Mouse (Mus musculus): ENCODE measurements around the gene Gm1043.

Gm1043 gene

DNA sequence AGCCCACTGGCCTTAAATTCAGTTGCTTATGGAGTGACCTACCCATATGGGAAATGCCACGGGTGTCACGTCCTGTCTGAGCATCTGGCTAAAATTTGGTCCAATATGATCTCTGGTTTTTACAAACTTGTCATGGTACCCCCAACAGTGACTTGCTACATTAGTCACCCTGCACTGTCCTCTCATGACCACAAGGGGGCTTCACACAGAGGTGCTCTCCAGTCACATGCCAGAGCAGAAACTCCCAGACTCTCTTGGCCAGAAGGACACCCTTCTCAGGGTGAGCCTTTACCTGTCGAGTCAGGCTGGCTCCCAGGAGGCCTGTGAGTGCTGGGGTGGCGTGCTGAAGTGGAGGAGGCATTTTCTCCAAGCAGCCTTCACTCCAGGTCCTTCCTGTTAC lies 33.1 kb downstream of the Gm1043 start:
- no peak for DNase-seq

DNA sequence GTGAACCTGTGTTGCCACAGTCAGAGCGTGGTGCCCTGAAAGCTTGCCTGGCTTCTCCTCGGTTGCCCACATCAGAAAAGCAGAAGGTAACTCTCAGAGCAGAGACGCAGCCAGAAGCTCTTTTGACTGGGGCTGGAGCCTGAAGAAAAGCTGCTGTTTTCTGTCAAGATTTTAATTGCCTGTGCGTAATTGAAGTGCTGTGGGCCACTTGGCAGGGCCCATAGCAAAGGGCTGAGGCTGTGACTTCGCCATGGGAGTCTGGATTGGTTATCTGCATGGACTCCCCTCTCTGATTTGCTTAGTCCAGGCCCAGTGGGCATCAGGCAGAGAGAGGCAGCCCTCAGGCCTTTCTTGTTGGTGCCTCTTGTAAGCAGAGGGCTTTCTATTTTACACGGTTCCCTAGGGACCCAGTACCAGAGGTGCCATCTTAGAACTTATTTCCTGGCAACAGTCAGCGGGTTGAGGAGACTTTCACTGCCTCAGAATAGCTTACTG lies 36.1 kb downstream of the Gm1043 start:
- no peak for DNase-seq

DNA sequence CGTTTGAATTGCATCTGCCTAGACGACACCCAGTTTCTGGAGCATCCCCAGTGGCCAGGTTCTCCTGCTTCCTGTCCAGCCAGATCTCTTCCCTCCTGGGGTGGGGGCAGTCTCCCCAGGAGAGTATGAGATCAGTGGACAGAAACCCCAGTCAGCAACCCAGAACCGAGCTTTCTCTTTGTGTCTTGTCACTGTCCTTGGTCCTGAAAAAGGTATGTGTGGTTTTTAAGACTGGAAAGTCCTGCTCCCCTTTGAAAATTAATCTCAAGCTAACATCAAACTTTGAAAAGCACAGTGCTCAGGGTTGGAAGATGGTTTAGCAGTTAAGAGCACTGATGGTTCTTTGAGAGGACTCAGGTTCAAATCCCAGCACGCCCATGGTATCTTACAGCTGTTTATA lies 46.7 kb downstream of the Gm1043 start:
- no peak for DNase-seq

DNA sequence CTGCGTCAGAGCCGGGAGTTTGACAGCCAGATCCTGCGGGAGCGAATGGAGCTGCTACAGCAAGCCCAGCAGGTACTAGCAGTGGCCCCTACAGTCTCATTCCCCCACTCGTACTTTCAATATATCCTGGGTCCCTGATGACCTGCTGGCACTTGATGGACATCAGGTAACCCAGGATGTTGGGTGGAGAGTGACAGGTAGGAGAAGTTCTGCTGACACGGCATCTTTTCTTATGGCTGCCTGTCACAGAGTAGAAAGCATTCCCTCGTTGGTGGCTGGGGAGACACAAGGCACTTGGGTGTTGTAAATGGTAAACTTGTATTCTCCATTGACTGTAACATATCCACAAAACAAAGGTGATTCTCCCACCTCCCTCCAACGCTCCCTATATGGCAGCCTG lies 56.6 kb downstream of the Gm1043 start:
- no peak for DNase-seq

DNA sequence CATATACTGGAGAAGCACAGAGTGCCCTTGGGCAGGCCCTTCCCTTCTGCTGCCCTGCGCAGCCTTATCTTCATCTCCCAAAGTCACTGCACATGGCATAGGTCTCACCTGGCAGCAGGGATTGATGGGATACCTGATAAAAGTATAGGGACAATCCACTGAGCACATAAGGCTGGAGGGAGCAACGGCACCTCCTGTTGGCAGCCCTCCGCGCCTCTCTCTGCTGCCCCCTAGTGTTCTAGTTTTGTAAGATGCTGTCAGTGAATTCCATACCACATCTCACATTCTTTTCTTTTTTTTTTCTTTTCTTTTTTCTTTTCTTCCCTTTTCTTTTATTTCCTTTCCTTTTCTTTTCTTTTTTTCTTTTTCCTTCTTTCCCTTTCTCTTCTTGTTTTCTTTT lies 62.4 kb downstream of the Gm1043 start:
- peak; percentile 51 for DNase-seq

DNA sequence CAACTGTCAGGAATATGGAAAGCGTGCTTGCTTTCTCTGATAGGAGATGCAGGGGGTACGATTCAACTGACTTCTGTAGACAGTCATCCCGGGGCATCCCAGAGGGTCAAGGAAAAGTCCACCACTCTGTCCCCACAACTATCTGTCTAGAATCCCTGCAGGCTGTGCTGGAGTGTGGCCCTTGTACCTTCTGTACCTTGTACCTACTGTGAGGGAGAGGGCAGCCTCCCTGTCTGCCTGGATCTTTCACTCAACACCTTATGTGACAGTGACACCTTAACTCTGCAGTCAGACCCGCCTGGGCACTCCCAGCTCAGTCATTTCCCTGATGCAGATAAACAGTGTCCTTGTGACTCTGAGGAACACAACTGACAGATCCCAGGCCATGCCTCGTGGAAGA lies 65.5 kb downstream of the Gm1043 start:
- no peak for DNase-seq

DNA sequence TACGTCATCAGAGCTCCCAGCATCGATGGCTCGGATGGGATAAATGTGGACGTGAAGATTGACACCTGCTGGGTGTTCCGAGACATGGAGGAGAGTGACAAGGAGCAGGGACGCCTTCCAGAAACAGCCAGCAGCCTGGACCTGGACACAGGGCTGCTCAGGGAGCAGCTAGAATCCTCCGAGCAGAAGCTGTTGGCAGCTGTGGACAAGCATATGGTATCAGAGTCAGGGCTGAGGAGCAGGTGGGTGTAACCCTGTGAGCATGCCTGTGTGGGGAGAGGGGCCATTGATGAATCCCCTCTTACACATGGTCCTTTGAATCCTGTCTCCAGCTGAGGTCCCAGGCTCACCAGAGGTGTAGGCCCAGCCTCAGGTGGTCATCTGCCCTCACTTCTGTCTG lies 69.3 kb downstream of the Gm1043 start:
- no peak for DNase-seq

DNA sequence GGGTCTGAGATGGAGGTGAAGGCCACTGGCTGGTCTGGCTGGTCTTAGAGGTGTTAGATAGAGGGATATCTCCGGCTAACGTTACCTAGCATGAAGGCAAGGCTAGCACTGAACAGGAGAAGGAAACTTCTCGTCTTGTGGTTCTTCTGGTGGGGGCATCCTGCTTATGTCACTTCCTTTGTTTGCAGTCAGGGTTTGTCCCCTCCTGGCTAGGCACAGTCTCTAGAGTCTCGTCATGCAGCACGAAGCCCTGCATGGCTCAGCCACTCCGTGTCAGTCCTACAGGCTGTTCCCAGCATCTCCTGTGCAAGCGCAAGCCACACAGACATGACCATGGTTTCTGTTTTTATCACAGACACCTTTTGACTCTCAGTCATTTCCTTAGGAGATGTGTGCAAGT lies 73.2 kb downstream of the Gm1043 start:
- no peak for DNase-seq

DNA sequence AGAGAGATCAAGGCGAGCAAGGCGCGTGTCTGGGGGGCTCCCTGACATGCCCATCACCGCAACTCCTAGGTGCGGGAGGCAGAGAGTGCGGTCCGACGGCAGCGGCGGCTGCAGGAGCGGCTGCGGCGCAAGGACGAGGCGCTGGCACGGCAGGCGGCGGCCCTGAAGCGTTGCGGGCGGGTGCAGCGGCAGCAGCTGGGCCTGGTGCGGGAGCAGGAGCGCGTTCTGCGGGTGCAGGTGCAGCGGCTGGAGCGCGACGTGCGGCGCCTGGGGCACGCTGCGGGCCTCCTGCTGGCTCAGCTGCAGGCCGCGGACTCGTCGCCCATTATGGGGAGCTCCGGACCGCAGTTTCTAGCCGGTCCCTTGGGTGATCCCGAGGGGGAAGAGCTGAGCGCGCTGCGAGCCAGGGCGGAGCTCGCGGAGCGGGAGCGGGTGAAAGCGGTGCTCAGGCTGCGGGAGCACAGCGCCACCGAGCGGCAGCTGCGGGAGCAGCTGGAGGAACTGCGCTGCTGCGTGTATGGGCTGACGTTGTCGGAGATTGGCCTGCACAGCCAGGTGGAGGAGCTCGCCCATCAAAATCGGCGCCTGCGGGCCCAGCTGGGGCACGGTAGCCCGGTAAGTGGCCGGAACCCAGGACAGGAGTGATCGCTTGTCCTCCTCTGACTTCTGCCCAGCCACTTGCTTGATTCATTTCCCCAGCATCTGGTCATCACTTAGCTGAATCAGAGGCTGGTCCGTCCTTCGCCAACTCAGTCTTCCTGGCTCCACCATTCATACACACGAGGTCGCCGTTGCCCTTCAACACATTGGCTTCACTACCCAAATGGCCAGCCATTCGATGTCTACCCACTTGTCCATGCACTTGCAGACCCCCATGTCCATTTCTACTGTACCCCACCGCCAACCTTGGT lies 78.0 kb downstream of the Gm1043 start:
- peak; percentile 17 for DNase-seq

DNA sequence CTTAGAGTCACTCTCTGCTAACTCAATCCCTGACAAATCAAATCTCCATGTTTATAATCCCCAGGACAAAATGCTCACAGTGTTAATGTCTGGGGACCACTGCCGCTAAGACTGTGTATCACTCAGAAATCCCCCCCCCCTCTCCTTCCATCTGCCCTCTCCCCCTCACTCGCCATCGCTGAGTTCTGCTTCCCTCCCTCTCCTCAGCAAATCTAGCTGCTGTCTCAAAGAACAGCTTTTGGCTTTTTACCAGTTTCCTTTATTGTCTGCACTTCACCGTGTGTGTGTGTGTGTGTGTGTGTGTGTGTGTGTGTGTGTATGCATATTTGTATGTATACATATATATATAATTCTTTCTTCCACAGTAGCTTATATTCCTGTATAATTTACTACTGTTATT lies 91.3 kb downstream of the Gm1043 start:
- no peak for DNase-seq

DNA sequence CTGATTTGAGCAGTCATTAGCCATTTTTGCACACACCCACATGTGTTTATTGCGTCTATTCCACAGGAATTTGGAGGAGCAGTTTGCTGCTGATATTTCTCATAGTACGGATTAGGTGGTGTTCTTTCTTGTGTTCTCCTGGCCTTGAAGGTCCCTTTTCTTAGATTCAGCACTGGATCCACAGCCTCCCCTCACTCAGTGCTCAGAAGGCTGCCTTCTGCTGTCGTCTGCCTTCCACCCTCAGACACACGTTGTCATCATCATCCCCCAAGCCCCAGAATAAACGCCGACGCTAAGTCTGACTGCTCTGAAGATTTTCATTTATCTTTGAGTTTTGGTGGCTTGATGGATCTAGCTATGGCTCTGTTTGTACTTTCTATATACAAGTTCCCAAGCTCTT lies 91.9 kb downstream of the Gm1043 start:
- DNase-seq, result no peak

DNA sequence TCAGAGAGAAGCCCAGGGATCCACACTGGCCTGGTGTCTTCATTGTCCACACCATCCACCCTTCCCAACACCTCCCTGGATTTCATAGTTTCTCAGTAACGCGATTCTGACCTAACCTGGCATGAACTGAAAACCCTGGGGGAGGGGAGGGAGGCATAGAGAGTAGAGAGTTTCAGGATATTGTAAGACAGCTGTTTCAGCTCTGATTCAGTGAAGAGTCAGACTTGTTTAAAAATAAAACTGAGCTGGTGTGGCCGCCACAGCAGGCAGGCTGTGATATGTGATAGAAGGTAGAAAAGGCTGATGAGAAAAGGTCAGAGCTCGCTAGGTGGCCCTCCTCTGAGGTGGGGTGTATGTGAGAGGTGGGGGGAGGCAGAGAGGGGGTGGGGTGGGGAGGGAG lies 93.6 kb downstream of the Gm1043 start:
- no peak for DNase-seq

DNA sequence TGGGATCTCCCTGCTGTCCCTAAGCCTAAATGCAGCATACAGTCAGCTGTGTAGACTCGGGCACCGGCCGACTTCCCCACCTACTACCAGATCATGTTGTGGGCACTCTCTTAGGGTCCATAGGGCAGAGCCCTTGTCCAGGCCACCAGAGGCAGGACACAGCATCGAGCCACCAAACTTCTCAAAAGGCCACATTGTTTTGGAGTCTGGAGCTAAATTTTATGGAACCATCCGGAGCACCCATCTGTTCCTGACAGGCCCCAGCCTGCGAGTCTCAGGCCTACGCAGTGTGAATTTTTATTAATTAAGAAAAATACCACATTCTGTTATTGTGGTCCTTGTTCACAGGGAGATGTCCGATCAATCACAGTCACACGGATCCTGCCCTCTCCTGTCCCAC lies 94.7 kb downstream of the Gm1043 start:
- no peak for DNase-seq

DNA sequence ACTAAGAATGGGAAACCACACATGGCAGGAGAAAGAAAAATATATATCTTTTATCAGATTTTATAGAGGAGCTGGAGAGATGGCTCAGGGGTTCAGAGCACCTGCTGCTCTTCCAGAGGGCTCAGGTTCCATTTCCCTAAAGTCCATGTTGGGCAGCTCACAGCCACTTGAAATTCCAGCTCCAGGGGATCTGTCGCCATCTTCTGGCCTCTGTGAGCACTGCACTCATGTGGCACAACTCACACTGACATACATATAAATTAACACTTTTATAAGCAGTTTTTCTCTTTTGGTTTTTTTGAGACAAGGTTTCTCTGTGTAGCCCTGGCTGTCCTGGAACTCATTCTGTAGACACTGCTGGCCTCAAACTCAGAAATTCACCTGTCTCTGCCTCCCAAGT lies 95.5 kb downstream of the Gm1043 start:
- DNase-seq, result no peak

DNA sequence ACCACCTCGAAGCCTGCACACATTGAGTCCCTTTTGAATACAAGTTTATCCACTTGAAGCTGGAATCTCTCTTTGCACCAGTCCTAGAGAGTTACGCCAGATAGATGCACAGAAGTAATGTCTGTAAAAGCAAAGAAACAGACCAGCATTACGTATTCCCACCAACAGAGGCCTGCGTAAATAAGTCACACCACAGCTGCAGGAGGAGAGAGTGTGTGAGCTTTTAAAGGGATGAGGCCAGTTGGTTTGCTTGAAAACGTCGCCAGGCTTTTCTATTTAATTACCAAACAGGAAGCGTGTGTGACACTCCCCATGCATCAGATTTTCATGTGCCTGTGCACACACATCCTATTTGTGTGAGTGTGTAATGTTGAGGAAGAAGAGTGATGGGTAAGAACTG lies 99.4 kb downstream of the Gm1043 start:
- no peak for DNase-seq

DNA sequence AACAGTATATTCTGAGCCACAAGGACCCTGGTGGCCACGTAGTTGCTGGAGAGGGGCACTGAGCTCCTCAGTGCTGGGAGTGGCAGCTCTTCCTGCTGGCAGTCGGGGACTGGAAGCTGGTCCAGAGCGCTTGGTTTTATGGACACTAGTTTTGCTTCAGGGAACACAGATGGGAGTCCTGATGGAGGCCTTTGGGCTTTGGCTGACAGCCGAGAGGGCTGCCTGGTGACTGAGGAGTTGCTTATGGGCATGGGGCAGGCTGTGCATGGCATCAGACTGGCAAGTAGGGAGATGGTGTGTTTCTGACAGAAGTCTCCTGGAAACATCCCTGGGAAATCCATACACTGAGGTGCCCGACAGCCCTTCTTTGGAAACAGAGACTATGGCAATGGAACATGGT lies 105.2 kb downstream of the Gm1043 start:
- DNase-seq, result no peak

DNA sequence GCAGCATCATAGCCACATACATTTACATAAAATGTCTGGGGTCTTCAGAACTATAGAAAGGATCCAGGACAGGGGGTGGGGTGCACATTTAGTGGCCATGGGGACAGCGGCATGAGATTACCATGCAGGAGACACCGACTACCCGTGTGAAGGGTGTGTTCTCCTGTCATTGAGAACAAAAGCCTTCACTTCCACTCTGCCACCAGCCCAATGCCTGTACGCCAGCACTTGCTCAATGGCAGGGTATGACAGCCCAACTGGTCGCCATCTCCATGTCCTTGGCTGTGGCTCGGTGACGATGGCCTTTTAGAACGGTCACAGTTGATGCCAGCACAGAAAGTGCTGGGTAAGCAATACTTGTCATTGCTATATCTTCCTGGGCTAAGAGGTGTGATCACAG lies 111.0 kb downstream of the Gm1043 start:
- no peak for DNase-seq

DNA sequence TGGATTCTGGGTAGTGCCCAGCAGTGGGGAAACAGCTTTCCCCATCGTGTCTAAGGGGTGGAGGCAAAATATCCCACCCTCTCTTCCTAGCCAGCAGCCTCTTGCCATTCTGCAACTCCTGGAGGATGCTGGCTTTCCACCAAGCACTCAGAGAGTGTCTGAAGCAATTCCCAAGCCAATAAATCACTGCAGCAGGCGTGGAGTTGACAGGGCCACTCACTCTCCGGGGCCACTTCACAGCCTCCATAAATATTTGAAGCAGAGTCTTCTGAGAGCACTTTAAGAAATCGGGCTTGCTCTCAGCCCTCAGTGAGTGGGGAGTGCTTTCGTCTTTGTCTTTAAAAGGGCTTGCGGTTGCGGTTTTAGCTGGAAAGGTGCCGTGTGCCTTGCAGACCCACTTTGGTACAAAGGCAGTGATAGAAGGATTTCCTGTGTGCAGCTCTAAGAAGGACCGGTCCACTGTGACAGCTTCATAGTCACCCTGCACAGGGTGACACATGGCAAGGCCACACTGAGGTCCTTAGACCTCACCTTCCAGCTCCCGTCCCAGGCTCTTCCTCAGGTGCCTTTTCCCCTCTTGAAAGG lies 111.6 kb downstream of the Gm1043 start:
- DNase-seq, result no peak

DNA sequence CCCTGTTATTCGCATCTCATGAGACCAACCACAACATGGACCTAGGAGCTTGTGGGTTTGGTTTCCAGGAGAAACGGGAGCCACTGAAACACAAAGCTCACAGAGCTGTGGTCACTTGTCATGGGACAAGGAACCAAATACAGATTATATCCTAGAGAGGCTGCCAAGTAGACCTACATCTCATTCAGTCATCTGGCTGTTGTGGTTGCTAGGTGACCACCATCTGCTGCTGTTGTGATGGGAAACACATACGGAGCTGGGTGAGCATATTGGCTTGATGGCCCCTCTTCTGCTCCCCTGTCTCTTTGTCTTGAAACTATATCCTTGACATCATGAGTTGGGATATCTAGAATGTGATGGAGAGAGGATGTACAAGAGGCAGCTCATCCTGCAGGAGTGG lies 112.3 kb downstream of the Gm1043 start:
- DNase-seq, result no peak

DNA sequence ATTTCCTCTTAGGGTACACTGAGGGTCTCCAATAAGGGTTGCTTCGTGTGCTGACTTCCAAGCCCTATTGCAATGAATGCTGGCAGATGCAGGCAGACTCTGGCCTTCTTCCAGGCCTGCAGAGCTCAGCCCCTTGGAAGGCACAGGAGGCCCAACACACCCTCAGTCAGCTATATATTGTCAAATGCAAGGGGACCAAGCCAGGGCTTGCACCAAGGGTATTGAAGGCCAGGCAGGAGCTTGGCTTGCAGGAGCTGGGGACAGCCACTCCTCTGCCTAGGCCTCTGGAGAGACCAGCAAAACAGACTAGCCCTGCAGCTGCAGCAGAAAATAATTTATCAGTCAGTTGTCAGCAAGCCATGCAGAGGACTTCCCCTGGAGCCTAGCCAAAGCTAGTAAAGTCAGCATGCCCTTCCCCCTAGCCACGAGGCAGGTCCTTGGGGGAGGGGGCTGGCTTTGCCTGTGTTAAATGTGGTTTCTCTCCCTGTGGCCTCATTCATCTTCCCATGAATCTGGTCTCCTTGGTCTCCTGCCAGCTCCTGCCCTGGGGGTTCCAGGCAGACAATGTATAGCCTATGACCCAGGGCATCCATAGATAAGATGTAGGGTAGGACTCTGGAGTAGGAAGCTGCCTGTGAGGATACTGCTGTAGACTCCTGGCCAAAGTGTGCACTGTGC lies 113.0 kb downstream of the Gm1043 start:
- DNase-seq, result no peak

DNA sequence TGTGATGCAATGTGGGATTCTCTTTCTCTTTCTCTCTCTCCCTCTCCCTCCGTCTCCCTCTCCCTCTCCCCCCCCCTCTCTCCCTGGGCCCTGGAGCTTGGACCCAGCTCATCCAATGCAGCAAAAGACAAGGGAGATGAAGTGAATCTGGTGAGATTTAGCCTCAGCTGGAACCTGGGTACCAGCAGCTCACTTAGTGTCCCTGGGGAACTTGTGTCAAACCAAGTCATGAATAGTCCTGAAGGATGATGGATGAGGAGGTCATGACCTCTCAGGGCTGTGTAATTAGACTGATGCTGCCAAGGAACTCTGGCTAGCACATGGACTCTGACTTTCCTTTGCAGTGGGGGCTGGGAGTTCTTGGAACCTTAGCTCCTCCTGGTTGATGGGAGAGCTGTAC lies 117.1 kb downstream of the Gm1043 start:
- no peak for DNase-seq

DNA sequence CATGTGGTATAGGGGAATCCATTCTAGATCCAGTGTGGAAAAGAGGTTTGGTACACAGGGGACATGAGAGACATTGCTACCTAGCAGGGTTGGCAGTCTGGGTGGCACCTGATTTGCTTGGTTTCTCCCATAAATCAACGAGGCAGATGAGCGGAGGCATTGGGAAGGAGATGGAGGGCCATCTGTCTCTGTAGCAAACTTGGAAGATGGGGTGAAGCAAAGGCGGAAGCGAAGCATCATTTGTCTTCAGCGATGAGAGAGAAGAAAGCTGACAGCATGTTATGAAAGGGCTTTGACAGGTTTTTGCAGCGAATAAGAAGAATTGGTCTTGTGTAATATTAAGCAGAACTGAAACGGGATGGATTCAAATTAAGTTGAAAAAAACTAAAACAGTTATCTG lies 119.7 kb downstream of the Gm1043 start:
- DNase-seq, result no peak

DNA sequence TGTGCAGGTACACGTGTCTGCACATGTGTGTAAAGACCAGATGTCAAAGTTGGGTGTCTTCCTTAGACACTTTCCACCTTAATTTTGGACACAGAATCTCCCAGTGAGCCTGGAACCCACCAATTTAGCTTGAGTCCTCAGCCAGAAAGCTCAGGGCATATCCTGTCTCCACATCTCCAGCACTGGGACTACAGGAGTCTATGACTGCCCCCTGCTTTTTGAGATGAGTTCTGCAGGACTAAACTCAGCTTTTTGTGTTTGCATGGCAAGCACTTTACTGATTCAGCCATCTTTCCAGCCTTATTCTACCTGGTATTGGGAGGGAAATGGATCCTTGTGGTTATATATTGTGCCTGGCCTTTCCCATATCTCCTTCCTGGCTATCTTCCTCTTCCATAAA lies 120.2 kb downstream of the Gm1043 start:
- no peak for DNase-seq

DNA sequence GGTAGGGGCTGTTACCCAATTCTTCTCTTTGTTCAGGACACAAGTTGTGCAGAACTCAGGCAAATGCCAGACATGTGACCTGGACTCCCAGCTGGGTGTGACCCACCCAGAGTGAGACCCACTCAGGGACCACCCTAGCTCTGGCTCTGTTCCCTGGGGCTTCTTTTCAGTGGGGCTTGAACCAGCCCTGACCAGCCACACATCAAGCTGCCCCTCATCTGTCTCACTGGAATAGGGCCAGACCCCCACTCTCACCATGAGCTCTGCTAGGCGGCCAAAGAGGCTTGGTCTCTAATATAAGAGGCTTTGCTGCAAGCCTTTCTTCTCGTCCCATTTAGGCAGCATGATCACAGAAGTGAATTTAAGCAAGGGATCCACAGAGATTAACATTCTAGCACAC lies 121.2 kb downstream of the Gm1043 start:
- no peak for DNase-seq
